ENCODE assay signal across 8 mouse cellular contexts in the genomic region with DNA sequence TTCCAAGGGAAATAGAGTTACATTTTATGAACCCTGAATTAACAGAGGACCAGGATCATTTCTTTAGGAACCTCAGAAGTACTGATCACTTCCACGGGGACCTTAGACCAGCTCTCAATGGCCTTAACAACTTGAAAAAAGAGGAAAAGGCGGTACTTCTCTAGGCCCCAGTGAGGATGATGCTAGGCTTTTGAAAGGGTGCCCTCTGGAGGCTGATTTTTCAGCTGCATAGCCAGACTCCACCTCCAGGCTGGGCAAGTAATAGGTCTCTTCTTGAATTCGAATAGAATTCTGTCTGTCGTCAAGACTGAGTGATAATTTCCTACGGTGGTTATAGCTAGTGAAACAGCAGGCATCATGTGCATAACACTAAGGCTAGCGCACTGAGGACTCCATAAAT.
DNase-seq lines count a peak whose midpoint lies in the region; ATAC-seq and TF ChIP-seq lines count a peak whose summit lies in the region.

No protein-coding gene starts in this region.

- no peaks in the 10 kb centered on the region for H3K79me2 ChIP-seq in MEL (ENCODE audit: control insufficient read depth, insufficient read depth, low read length, poor library complexity)

- peak; percentile 99 for DNase-seq in MEL (ENCODE audit: low read depth, low spot score)
- peak; percentile 68 for DNase-seq in forebrain, embryonic 11.5 days (ENCODE audit: low spot score)
- peak; percentile 68 for DNase-seq in hindbrain, embryonic 11.5 days (ENCODE audit: low spot score)
- DNase-seq in layer of hippocampus, postnatal 14 days (ENCODE audit: low spot score in 2 of 2) = peak; percentile 52 to 74
- DNase-seq in lung, postnatal 36 days = peak; percentile 79
- peak; percentile 62 for DNase-seq in right cerebral cortex, postnatal 14 days

- 28% methylated on average over 6 of the region's 6 CpGs for WGBS in forebrain, embryonic 11.5 days
- 19% methylated on average over 6 of the region's 6 CpGs for WGBS in hindbrain, embryonic 11.5 days

- no peaks in the 10 kb centered on the region for H3K27me3 ChIP-seq in MEL (ENCODE audit: control insufficient read depth in 1 of 2, insufficient read depth in 2 of 2, low read length in 2 of 2)
- H3K27me3 ChIP-seq in forebrain, embryonic 11.5 days (ENCODE audit: control insufficient read depth, insufficient read depth, low read length) = peaks cover 2% of the 10 kb centered on the region
- H3K27me3 ChIP-seq in hindbrain, embryonic 11.5 days (ENCODE audit: control insufficient read depth, insufficient read depth, low read length) = no peaks in the 10 kb centered on the region

- H3K9ac ChIP-seq in MEL (ENCODE audit: control insufficient read depth, low read depth, low read length, poor library complexity, severe bottlenecking) = peak overlapping the region; percentile 29; the same call in 1 of the 2 replicates
- H3K9ac ChIP-seq in forebrain, embryonic 11.5 days (ENCODE audit: low read length) = no peak overlapping the region
- H3K9ac ChIP-seq in hindbrain, embryonic 11.5 days (ENCODE audit: low read depth, low read length) = no peak overlapping the region

- TF ChIP-seq POLR2A in MEL (IDR thresholded peaks at IDR 0.05; ENCODE audit: control insufficient read depth in 1 of 2, insufficient read depth in 1 of 2, low read depth in 1 of 2, low read length in 2 of 2, poor library complexity in 1 of 2) = no peak
- TF ChIP-seq POLR2A in bone marrow macrophage, adult 2 months (IDR thresholded peaks at IDR 0.05; ENCODE audit: borderline replicate concordance, low read depth, low read length) = no peak

- H3K9me3 ChIP-seq in MEL (replicated peaks; ENCODE audit: insufficient read depth, low read length) = no peaks in the 10 kb centered on the region
- no peaks in the 10 kb centered on the region for H3K9me3 ChIP-seq in forebrain, embryonic 11.5 days (ENCODE audit: control insufficient read depth, low read length)
- H3K9me3 ChIP-seq in hindbrain, embryonic 11.5 days (ENCODE audit: control insufficient read depth, low read length) = no peaks in the 10 kb centered on the region

- TF ChIP-seq RAD21 in MEL (IDR thresholded peaks at IDR 0.05; ENCODE audit: low read depth, low read length) = no peak

- H3K4me2 ChIP-seq in forebrain, embryonic 11.5 days (ENCODE audit: low read depth, low read length, severe bottlenecking) = no peak overlapping the region
- no peak overlapping the region for H3K4me2 ChIP-seq in hindbrain, embryonic 11.5 days (replicated peaks; ENCODE audit: low read depth, low read length)

- TF ChIP-seq EP300 in MEL (IDR thresholded peaks at IDR 0.05; ENCODE audit: low read depth in 1 of 2, low read length in 2 of 2) = no peak

- H3K4me1 ChIP-seq in MEL (ENCODE audit: control insufficient read depth in 1 of 2, insufficient read depth in 2 of 2, low read length in 2 of 2) = no peaks in the 10 kb centered on the region
- no peaks in the 10 kb centered on the region for H3K4me1 ChIP-seq in bone marrow macrophage, adult 2 months (ENCODE audit: control insufficient read depth, insufficient read depth, low read length)
- H3K4me1 ChIP-seq in forebrain, embryonic 11.5 days (replicated peaks; ENCODE audit: control insufficient read depth, insufficient read depth, low read length) = no peaks in the 10 kb centered on the region
- H3K4me1 ChIP-seq in hindbrain, embryonic 11.5 days (replicated peaks; ENCODE audit: control insufficient read depth, insufficient read depth, low read length) = no peaks in the 10 kb centered on the region

- no peak overlapping the region for H3K4me3 ChIP-seq in MEL (ENCODE audit: control insufficient read depth in 1 of 2, insufficient read depth in 1 of 2, low read depth in 2 of 2, low read length in 2 of 2)
- H3K4me3 ChIP-seq in bone marrow macrophage, adult 2 months (ENCODE audit: insufficient read depth, low read length) = no peak overlapping the region
- no peak overlapping the region for H3K4me3 ChIP-seq in forebrain, embryonic 11.5 days (ENCODE audit: low read depth, low read length)
- no peak overlapping the region for H3K4me3 ChIP-seq in hindbrain, embryonic 11.5 days (ENCODE audit: low read depth, low read length)

- TF ChIP-seq CTCF in MEL (IDR thresholded peaks at IDR 0.05 in 2 of 3, conservative IDR thresholded peaks at IDR 0.05 in 1 of 3; ENCODE audit: control insufficient read depth in 1 of 3, insufficient read depth in 1 of 3, low read depth in 2 of 3, low read length in 3 of 3, poor library complexity in 1 of 3, severe bottlenecking in 1 of 3) = peak in 1 of 3 experiments; percentile 99; a peak in 2 of 6 replicates
- peak; percentile 53 for TF ChIP-seq CTCF in bone marrow macrophage, adult 2 months (IDR thresholded peaks at IDR 0.05; ENCODE audit: low read depth, low read length)

- H3K27ac ChIP-seq in MEL (ENCODE audit: control insufficient read depth, low read depth, low read length) = no peak overlapping the region
- H3K27ac ChIP-seq in bone marrow macrophage, adult 2 months (ENCODE audit: insufficient read depth, low read depth, low read length) = no peak overlapping the region
- H3K27ac ChIP-seq in forebrain, embryonic 11.5 days (ENCODE audit: low read depth, low read length) = no peak overlapping the region
- H3K27ac ChIP-seq in hindbrain, embryonic 11.5 days (ENCODE audit: low read depth, low read length) = no peak overlapping the region

- ATAC-seq in forebrain, embryonic 11.5 days (replicated peaks; ENCODE audit: low FRiP score) = peak; percentile 69
- peak; percentile 63; the same call in 1 of the 2 replicates for ATAC-seq in hindbrain, embryonic 11.5 days (ENCODE audit: low FRiP score)
- no peak for ATAC-seq in erythroblast, adult 5-6 weeks (replicated peaks; ENCODE audit: low FRiP score, poor library complexity, severe bottlenecking)

- H3K36me3 ChIP-seq in MEL (ENCODE audit: control insufficient read depth in 1 of 2, insufficient read depth in 2 of 2, low read length in 2 of 2) = peaks cover 13 to 41% of the 10 kb centered on the region in 2 experiments
- no peaks in the 10 kb centered on the region for H3K36me3 ChIP-seq in forebrain, embryonic 11.5 days (ENCODE audit: control insufficient read depth, insufficient read depth, low read length)
- H3K36me3 ChIP-seq in hindbrain, embryonic 11.5 days (ENCODE audit: control insufficient read depth, insufficient read depth, low read length) = no peaks in the 10 kb centered on the region

TF ChIP-seq in MEL, 35 proteins besides CTCF, POLR2A, EP300 and RAD21:
- TF ChIP-seq TCF12 (IDR thresholded peaks at IDR 0.05; ENCODE audit: low read depth, low read length) (no peak), GATA1 (IDR thresholded peaks at IDR 0.05; ENCODE audit: low read depth, low read length) (no peak), TBP (IDR thresholded peaks at IDR 0.05; ENCODE audit: low read depth, low read length) (no peak), SIN3A (IDR thresholded peaks at IDR 0.05; ENCODE audit: low read length) (no peak), ETS1 (IDR thresholded peaks at IDR 0.05; ENCODE audit: low read depth, low read length) (no peak), MAX (IDR thresholded peaks at IDR 0.05; ENCODE audit: low read length) (no peak), MXI1 (IDR thresholded peaks at IDR 0.05; ENCODE audit: low read depth, low read length) (no peak), ZKSCAN1 (IDR thresholded peaks at IDR 0.05; ENCODE audit: low read depth, low read length) (no peak), JUND (IDR thresholded peaks at IDR 0.05; ENCODE audit: low read depth, low read length) (no peak), SMC3 (IDR thresholded peaks at IDR 0.05; ENCODE audit: low read depth, low read length) (no peak), ZMIZ1 (IDR thresholded peaks at IDR 0.05; ENCODE audit: low read depth, low read length) (no peak), POLR2AphosphoS2 (IDR thresholded peaks at IDR 0.05; ENCODE audit: low read length) (no peak), NRF1 (IDR thresholded peaks at IDR 0.05; ENCODE audit: insufficient read depth, low read depth, low read length, poor library complexity, severe bottlenecking) (no peak), MYC (IDR thresholded peaks at IDR 0.05; ENCODE audit: low read depth, low read length) (no peak)
